Mouse (Mus musculus) heart, embryonic 13.5 days (tissue): ENCODE measurements around the gene Ubxn2a. TPM values are rescaled to one million over a fixed set of nuclear protein-coding genes. Genes with fewer than 3 reads are reported as not detected.

Experiments used
- ATAC-seq: fragments of 200-750 bp; cut with Nextera tagmentation; 2 replicates; pipeline ENCODE4 v1.8.0; 2017; ENCODE audit warnings: moderate TSS enrichment; ENCODE audit not compliant: insufficient number of reproducible peaks, low FRiP score, low TSS enrichment; ENCODE audit errors: extremely low read depth
- H3K27ac ChIP-seq: fragments of 300-500 bp; sonication (generic); replicated peaks from 2 replicates; pipeline ENCODE4 v1.5.1; 2015; ENCODE audit warnings: moderate library complexity, mild to moderate bottlenecking, inconsistent platforms
- H3K27me3 ChIP-seq: fragments of 300-500 bp; sonication (generic); replicated peaks from 2 replicates; pipeline ENCODE4 v1.6.1; 2015; ENCODE audit warnings: mild to moderate bottlenecking, inconsistent platforms
- H3K36me3 ChIP-seq: fragments of 300-500 bp; sonication (generic); 2 replicates; pipeline ENCODE4 v1.6.1; 2015; ENCODE audit warnings: mild to moderate bottlenecking, inconsistent platforms
- H3K4me1 ChIP-seq: fragments of 300-500 bp; sonication (generic); 2 replicates; pipeline ENCODE4 v1.6.1; 2015; ENCODE audit warnings: inconsistent platforms
- H3K4me2 ChIP-seq: fragments of 300-500 bp; sonication (generic); 2 replicates; pipeline ENCODE4 v1.6.1; 2015; ENCODE audit warnings: inconsistent platforms, mild to moderate bottlenecking, moderate library complexity
- H3K4me3 ChIP-seq: fragments of 300-500 bp; sonication (generic); 2 replicates; pipeline ENCODE4 v1.5.1; 2015; ENCODE audit warnings: moderate library complexity, mild to moderate bottlenecking, inconsistent platforms
- H3K9ac ChIP-seq: fragments of 300-500 bp; sonication (generic); 2 replicates; pipeline ENCODE4 v1.6.1; 2015; ENCODE audit warnings: inconsistent platforms, mild to moderate bottlenecking, moderate library complexity
- H3K9me3 ChIP-seq: fragments of 300-500 bp; sonication (generic); 2 replicates; pipeline ENCODE4 v1.6.1; 2016; ENCODE audit warnings: inconsistent platforms
- WGBS: fragments of 180-500 bp; shearing (Covaris S2); methylation state at CpG from one replicate; pipeline ENCODE4 v1.1.7; 2015; ENCODE audit warnings: mixed read lengths; 5-methylcytosine and 5-hydroxymethylcytosine counted together
- polyA plus RNA-seq: library from polyadenylated mRNA; unstranded; fragments of >200 nt; fragmentation: Nextera tagmentation; extraction: Ambion mirVana; gene quantifications from 2 replicates; pipeline ENCODE4 v1.2.1, GENCODE M21; 2015

Gene Ubxn2a
- polyA plus RNA-seq, 1 experiment from 2014 or later = 25.8 TPM

GRCm38 (mm10) chr12:4878296-4878783, 29.2 kb downstream of the Ubxn2a start:
- Histone ChIP-seq H3K27me3 (no peaks in the 10 kb centered on the region), H3K9ac (no peak overlapping the region), H3K4me3 (no peak overlapping the region), H3K4me2 (no peak overlapping the region), H3K36me3 (peaks cover 45% of the 10 kb centered on the region), H3K27ac (no peak overlapping the region), H3K4me1 (peaks cover 21% of the 10 kb centered on the region), H3K9me3 (0 out of 2 replicates have a peak, but pooled peaks cover 6% of the 10 kb centered on the region)
- 66% methylated on average over 9 of the region's 9 CpGs for WGBS
- no peak for ATAC-seq

- Histone ChIP-seq H3K36me3 (peaks cover 23% of the 10 kb centered on the region), H3K9ac (no peak overlapping the region), H3K4me1 (peaks cover 39% of the 10 kb centered on the region), H3K27ac (no peak overlapping the region), H3K27me3 (no peaks in the 10 kb centered on the region), H3K4me3 (no peak overlapping the region), H3K4me2 (no peak overlapping the region), H3K9me3 (0 out of 2 replicates have a peak, but pooled peaks cover 6% of the 10 kb centered on the region)
- ATAC-seq = no peak
- 83% methylated on average over 8 of the region's 8 CpGs for WGBS
Observed at GRCm38 (mm10) chr12:4875623-4876022, 31.9 kb downstream of the Ubxn2a start.

DNA sequence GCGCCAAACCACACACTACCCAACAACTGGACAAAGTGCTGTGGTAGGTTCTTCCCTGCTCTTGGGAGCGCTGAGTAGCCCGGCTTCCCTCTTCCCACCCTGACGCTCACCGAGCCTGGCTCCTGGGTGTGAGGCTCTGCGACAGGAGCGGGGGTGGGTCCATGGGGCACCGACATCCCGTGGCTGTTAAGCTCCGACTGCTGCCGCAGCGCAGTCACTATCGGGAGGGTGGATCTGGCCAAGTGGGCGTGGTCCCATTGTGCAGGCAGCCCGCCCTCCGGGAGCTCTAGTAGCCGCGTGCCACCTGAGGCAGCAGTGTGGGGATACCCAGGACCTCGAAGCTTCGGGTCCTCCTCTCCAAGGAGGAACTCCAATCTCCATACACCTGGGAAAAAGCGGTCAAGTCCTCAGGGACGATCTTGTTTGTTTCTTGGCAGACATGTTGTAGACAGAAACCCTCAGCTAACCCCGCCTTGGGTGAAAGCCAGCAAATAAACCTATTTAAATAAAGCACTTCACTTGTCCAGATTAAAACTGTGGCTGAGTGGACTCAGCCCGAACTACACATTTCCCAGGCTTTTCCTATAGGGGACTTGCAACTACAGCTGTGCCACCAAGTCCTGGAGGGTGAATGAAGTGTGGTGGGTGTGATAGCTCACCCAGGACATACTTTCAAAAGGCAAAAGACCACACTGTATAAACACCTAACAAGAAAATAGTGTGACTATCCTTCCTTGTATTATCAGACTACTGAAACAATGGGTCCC, 33.2 kb downstream of the Ubxn2a start, which contains the start of gene Mfsd2b:
Gene Mfsd2b (minus strand): TSS at position 199 of the 767 bp plus-strand sequence.
- Histone ChIP-seq H3K36me3 (peaks cover 11% of the 10 kb centered on the region), H3K4me1 (peaks cover 43% of the 10 kb centered on the region), H3K27me3 (no peaks in the 10 kb centered on the region), H3K4me2 (peak within 1 kb of the TSS; percentile 79), H3K4me3 (peak within 1 kb of the TSS; percentile 49), H3K27ac (no peak within 1 kb of the TSS; the same call in 1 of the 2 replicates), H3K9me3 (0 out of 2 replicates have a peak, but pooled peaks cover 4% of the 10 kb centered on the region), H3K9ac (peak within 1 kb of the TSS; percentile 79)
- 2% methylated on average over 24 of the region's 24 CpGs for WGBS
- peak; percentile 79 for ATAC-seq

GRCm38 (mm10) chr12:4873531-4873930, 34.0 kb downstream of the Ubxn2a start:
- WGBS = 59% methylated on average over 6 of the region's 6 CpGs
- ATAC-seq = no peak
- Histone ChIP-seq H3K9me3 (no peaks in the 10 kb centered on the region), H3K27ac (no peak overlapping the region; the same call in 1 of the 2 replicates), H3K4me2 (peak overlapping the region; percentile 79), H3K9ac (peak overlapping the region; percentile 79), H3K27me3 (no peaks in the 10 kb centered on the region), H3K4me3 (peak overlapping the region; percentile 49), H3K36me3 (peaks cover 3% of the 10 kb centered on the region), H3K4me1 (peaks cover 51% of the 10 kb centered on the region)

GRCm38 (mm10) chr12:4872983-4873477, 34.5 kb downstream of the Ubxn2a start:
- Histone ChIP-seq H3K36me3 (no peaks in the 10 kb centered on the region), H3K9me3 (no peaks in the 10 kb centered on the region), H3K27me3 (no peaks in the 10 kb centered on the region), H3K27ac (no peak overlapping the region; the same call in 1 of the 2 replicates), H3K9ac (no peak overlapping the region), H3K4me1 (peaks cover 51% of the 10 kb centered on the region), H3K4me2 (peak overlapping the region; percentile 79), H3K4me3 (peak overlapping the region; percentile 49)
- no peak for ATAC-seq
- WGBS = 45% methylated on average over 5 of the region's 5 CpGs

GRCm38 (mm10) chr12:4872273-4872672, 35.2 kb downstream of the Ubxn2a start:
- no peak overlapping the region for H3K9ac ChIP-seq
- peaks cover 51% of the 10 kb centered on the region for H3K4me1 ChIP-seq
- H3K9me3 ChIP-seq = no peaks in the 10 kb centered on the region
- no peak overlapping the region for H3K4me3 ChIP-seq
- no peak overlapping the region for H3K27ac ChIP-seq
- peak overlapping the region; percentile 79 for H3K4me2 ChIP-seq
- WGBS = 37% methylated on average over 4 of the region's 4 CpGs
- H3K36me3 ChIP-seq = no peaks in the 10 kb centered on the region
- no peaks in the 10 kb centered on the region for H3K27me3 ChIP-seq
- no peak for ATAC-seq

DNA sequence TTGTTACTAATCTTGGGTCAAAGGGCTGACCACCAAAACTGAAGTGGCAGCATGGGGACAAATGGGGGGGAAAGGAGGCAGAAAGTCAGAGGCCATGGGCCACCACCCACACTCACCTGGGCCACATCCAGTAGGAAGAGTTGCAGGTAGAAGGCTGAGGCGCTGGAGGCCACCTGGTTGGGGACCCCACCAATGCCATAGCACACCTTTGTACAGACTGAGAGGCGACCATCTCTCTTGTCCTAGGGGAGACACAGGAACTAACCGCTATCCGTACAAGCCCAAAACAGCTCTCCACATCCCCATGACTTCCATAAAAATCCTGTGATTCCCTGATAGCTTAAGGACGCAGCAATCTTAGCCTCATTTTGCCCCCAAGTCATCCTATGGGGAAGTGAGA, 36.2 kb downstream of the Ubxn2a start:
- ATAC-seq = no peak
- no peaks in the 10 kb centered on the region for H3K9me3 ChIP-seq
- no peak overlapping the region for H3K27ac ChIP-seq
- WGBS = 91% methylated on average over 5 of the region's 5 CpGs
- H3K4me1 ChIP-seq = peaks cover 51% of the 10 kb centered on the region
- H3K9ac ChIP-seq = no peak overlapping the region
- no peak overlapping the region for H3K4me2 ChIP-seq
- H3K27me3 ChIP-seq = no peaks in the 10 kb centered on the region
- no peak overlapping the region for H3K4me3 ChIP-seq
- no peaks in the 10 kb centered on the region for H3K36me3 ChIP-seq

GRCm38 (mm10) chr12:4868924-4869323, 38.6 kb downstream of the Ubxn2a start:
- no peaks in the 10 kb centered on the region for H3K9me3 ChIP-seq
- H3K4me3 ChIP-seq = no peak overlapping the region
- no peaks in the 10 kb centered on the region for H3K36me3 ChIP-seq
- ATAC-seq = no peak
- WGBS = 72% methylated on average over 8 of the region's 8 CpGs
- H3K4me2 ChIP-seq = no peak overlapping the region
- H3K27ac ChIP-seq = no peak overlapping the region
- H3K4me1 ChIP-seq = peaks cover 45% of the 10 kb centered on the region
- no peak overlapping the region for H3K9ac ChIP-seq
- H3K27me3 ChIP-seq = no peaks in the 10 kb centered on the region

DNA sequence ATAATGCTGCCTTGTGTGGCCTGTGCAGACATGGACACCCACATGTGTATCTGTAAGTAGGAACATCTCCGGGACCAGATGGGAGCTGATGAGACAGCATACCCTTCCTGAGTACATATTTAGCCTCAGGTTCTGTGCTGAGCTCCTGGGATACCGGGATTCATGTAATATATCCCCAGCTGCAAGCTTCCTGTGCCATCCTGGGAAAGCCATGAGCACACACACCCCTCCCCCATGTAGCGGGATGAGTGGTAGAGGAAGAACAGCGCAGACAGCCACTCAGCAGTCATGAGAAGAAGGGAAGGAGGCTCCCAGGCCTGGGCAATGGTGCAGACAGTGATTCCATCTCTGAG, 43.2 kb downstream of the Ubxn2a start:
- ATAC-seq = no peak
- Histone ChIP-seq H3K27ac (peak overlapping the region; percentile 85), H3K27me3 (no peaks in the 10 kb centered on the region), H3K4me3 (no peak overlapping the region), H3K4me2 (peak overlapping the region; percentile 47; the same call in 1 of the 2 replicates), H3K9me3 (no peaks in the 10 kb centered on the region), H3K4me1 (peaks cover 47% of the 10 kb centered on the region), H3K9ac (peak overlapping the region; percentile 55), H3K36me3 (peaks cover 5% of the 10 kb centered on the region)
- 41% methylated on average over 4 of the region's 4 CpGs for WGBS

DNA sequence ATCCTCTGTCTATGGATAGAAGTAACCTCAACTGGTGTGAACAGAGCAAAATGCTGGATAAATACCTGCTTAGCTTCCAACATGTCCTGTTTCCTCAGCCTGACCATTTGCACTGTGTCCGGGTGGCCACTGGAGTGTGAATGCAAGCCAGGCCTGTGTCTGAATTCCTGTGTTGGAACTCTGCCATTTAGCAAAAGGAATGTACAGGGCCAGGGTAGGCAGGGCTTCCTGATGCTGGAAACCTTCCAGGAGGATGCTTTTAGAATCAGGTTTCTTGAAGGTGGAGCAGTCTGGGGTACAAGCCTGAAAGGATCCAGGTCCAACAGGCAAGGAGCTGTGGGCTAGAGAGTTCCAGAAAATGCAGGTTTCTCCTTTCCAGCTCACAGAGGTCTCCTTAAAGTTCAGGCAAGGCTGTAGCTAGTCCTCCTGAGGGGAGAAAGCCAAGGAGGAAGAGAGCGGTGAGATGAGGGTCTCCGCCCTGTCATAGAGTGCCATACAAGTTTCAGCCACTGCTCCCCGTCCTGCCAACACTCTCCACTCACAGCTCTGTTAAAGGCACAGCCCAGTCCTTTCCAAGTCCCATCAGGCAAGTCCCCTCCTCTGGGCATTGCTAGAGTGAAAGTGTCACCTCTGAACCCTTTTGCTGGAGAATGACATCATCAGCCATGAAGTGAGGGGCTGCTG, 43.7 kb downstream of the Ubxn2a start:
- H3K9ac ChIP-seq = peak overlapping the region; percentile 55
- H3K4me3 ChIP-seq = no peak overlapping the region
- peak overlapping the region; percentile 85 for H3K27ac ChIP-seq
- H3K9me3 ChIP-seq = no peaks in the 10 kb centered on the region
- no peaks in the 10 kb centered on the region for H3K27me3 ChIP-seq
- peak; percentile 58 for ATAC-seq
- H3K36me3 ChIP-seq = peaks cover 5% of the 10 kb centered on the region
- peaks cover 44% of the 10 kb centered on the region for H3K4me1 ChIP-seq
- WGBS = 31% methylated on average over 4 of the region's 4 CpGs
- peak overlapping the region; percentile 47 for H3K4me2 ChIP-seq

DNA sequence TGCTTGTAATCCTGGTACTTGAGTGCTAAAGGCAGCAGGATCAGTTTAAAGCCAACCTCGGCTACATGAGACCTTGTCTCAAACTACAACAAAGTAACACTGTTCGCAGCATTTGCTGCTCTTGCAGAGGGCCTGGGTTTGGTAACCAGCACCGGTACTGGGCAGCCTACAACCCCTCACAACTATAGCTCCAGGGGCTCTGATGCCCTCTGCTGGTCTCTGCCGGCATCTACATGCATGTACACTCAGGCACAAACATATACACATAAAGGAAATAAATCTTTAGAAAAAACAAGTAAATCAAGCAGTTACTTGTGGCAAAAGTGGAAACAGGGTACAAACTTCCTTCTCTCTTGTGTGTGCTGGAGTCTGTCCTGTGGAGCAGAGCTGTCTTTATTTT, 44.8 kb downstream of the Ubxn2a start:
- H3K27me3 ChIP-seq = no peaks in the 10 kb centered on the region
- ATAC-seq = no peak
- WGBS = 88% methylated on average over 4 of the region's 4 CpGs
- H3K4me1 ChIP-seq = peaks cover 41% of the 10 kb centered on the region
- peak overlapping the region; percentile 85; the same call in 1 of the 2 replicates for H3K27ac ChIP-seq
- H3K4me2 ChIP-seq = no peak overlapping the region
- no peak overlapping the region for H3K9ac ChIP-seq
- no peak overlapping the region for H3K4me3 ChIP-seq
- no peaks in the 10 kb centered on the region for H3K9me3 ChIP-seq
- H3K36me3 ChIP-seq = peaks cover 10% of the 10 kb centered on the region
